Mouse (Mus musculus) skeletal muscle tissue, postnatal 0 days (tissue): ENCODE measurements around the gene Gm13762. TPM values are rescaled to one million over a fixed set of nuclear protein-coding genes. Genes with fewer than 3 reads are reported as not detected.

Experiments
- polyA plus RNA-seq: library from polyadenylated mRNA; unstranded; fragments of >200 nt; fragmentation: Nextera tagmentation; extraction: Ambion mirVana; gene quantifications from 2 replicates; pipeline ENCODE4 v1.2.1, GENCODE M21; 2015

The Gm13762 gene
- polyA plus RNA-seq: not detected in 2 replicates

GRCm38 (mm10) chr2:88980181-88980580, at the start of gene Gm13762:
Gene Gm13762 (minus strand): TSS chr2:88980281.

GRCm38 (mm10) chr2:89018240-89018639, 38.2 kb upstream of the Gm13762 start, which contains the start of gene Olfr1216:
Gene Olfr1216 (minus strand): TSS chr2:89018340.

GRCm38 (mm10) chr2:89006873-89007272, 26.8 kb upstream of the Gm13762 start, which contains the start of gene Olfr1215:
Gene Olfr1215 (minus strand): TSS chr2:89006973.

GRCm38 (mm10) chr2:88992553-88992952, 12.5 kb upstream of the Gm13762 start, which contains the start of gene Olfr1214:
Gene Olfr1214 (minus strand): TSS chr2:88992653.

GRCm38 (mm10) chr2:88953669-88954068, 26.4 kb downstream of the Gm13762 start, which contains the start of gene Olfr1212:
Gene Olfr1212 (plus strand): TSS chr2:88953969.

GRCm38 (mm10) chr2:88938011-88938410, 42.1 kb downstream of the Gm13762 start, which contains the start of gene Olfr1211:
Gene Olfr1211 (minus strand): TSS chr2:88938111.

Other genes with a start within 250 kb of the Gm13762 start
- gene Olfr1197, start 247.9 kb downstream of the Gm13762 start, polyA plus RNA-seq: not detected in 2 replicates
- gene Olfr1198, start 228.9 kb downstream of the Gm13762 start, polyA plus RNA-seq: not detected in 2 replicates
- not detected in 2 replicates for gene Olfr1199, start 219.8 kb downstream of the Gm13762 start, polyA plus RNA-seq
- gene Olfr1200, start 209.8 kb downstream of the Gm13762 start, polyA plus RNA-seq: not detected in 2 replicates
- not detected in 2 replicates for gene Olfr1201, start 187.2 kb downstream of the Gm13762 start, polyA plus RNA-seq
- not detected in 2 replicates for gene Olfr1202, start 165.8 kb downstream of the Gm13762 start, polyA plus RNA-seq
- gene Olfr1205, start 150.5 kb downstream of the Gm13762 start, polyA plus RNA-seq: not detected in 2 replicates
- not detected in 2 replicates for gene Olfr1204, start 131.0 kb downstream of the Gm13762 start, polyA plus RNA-seq
- gene Olfr1206, start 117.0 kb downstream of the Gm13762 start, polyA plus RNA-seq: not detected in 2 replicates
- not detected in 2 replicates for gene Olfr1208, start 78.0 kb downstream of the Gm13762 start, polyA plus RNA-seq
- gene Olfr1209, start 65.1 kb downstream of the Gm13762 start, polyA plus RNA-seq: not detected in 2 replicates
- not detected in 2 replicates for gene Olfr1211, start 42.2 kb downstream of the Gm13762 start, polyA plus RNA-seq
- gene Olfr1212, start 26.3 kb downstream of the Gm13762 start, polyA plus RNA-seq: not detected in 2 replicates
- not detected in 2 replicates for gene Olfr1214, start 12.4 kb upstream of the Gm13762 start, polyA plus RNA-seq
- gene Olfr1215, start 26.7 kb upstream of the Gm13762 start, polyA plus RNA-seq: not detected in 2 replicates
- not detected in 2 replicates for gene Olfr1216, start 38.1 kb upstream of the Gm13762 start, polyA plus RNA-seq
- not detected in 2 replicates for gene Olfr1217, start 51.8 kb upstream of the Gm13762 start, polyA plus RNA-seq
- not detected in 2 replicates for gene Olfr1218, start 80.9 kb upstream of the Gm13762 start, polyA plus RNA-seq
- gene Olfr1219, start 103.2 kb upstream of the Gm13762 start, polyA plus RNA-seq: not detected in 2 replicates
- gene Olfr1220, start 126.6 kb upstream of the Gm13762 start, polyA plus RNA-seq: not detected in 2 replicates
- not detected in 2 replicates for gene Olfr1221, start 137.0 kb upstream of the Gm13762 start, polyA plus RNA-seq
- gene Olfr1222, start 152.8 kb upstream of the Gm13762 start, polyA plus RNA-seq: not detected in 2 replicates
- gene Olfr1223, start 171.3 kb upstream of the Gm13762 start, polyA plus RNA-seq: not detected in 2 replicates
- gene Olfr1224-ps1, start 183.8 kb upstream of the Gm13762 start, polyA plus RNA-seq: not detected in 2 replicates
- gene Olfr1225, start 194.4 kb upstream of the Gm13762 start, polyA plus RNA-seq: not detected in 2 replicates
- gene Olfr1226, start 219.8 kb upstream of the Gm13762 start, polyA plus RNA-seq: not detected in 2 replicates